Mouse (Mus musculus): ENCODE data around the gene Krt42.
"Not testable (repeated sequence)": the region's sequence is repeated elsewhere in the genome, so short reads cannot be mapped to it uniquely, and the experiment has no call there.

Gene Krt42

DNA sequence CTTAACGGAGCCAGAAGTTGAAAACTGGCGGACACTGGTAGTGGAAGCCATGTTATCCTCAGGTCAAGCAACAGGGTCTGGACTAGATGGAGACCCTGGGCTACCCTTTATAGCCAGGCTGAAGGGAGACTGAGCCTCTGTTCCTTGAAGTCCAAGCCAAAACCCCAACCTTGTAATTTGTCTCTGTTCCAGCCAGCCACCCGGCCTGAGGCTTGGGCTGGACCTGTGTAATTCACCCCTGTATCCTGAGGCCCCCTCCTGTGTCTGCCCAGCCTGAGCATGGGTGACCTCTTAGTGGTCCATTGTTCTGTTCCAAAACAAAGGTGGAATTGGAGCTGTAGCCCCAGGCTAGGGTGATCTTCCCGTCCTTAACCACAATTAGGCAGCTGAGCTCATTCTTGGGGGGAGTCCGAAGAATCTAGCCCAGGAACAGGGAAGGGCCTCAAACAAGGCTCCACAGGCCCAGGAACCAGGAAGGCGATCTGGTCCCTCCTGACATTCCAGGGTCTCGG lies at the start of gene Krt42:
Gene Krt42 (minus strand): TSS at position 51 of the 512 bp plus-strand sequence.
- no peak for DNase-seq (ENCODE audit: extremely low read depth, insufficient read length, low spot score)

DNA sequence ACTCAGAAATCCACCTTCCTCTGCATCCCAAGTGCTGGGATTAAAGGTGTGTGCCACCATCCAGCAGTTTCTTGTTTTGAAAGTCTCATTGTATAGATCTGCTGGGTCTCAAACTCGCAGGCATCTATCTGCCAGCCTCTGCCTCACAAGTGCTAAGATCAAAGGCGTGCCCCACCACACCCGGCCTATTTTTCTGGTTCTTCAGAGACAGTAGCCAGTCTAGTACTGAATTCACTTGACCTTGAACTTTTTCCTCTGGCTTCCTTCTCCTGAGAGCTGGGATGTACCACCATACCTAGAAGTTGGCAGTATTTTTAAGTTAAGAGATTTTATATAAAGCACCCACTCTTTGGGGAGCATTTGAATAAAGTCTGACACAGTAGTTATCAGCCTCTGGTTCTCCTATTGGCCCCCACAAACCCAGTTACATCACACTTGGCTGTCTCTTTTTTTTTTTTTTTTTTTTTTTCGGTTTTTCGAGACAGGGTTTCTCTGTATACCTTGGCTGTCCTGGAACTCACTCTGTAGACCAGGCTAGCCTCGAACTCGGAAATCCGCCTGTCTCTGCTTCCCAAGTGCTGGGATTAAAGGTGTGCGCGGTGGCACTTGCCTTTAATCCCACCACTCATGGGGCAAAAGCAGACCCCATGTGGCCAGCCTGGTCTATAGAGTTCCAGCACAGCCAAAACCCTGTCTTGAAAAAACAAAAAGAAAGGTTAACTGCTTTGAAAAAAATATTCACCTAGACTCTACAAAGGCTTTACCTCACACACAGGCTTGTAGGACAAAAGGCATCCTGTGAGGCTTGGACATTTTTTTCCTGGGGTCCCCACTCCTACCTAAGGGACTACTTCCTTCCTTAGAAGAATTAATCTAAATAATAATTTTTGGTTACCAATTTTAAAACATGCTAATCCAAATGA lies 49.1 kb upstream of the Krt42 start:
- DNase-seq (ENCODE audit: extremely low read depth, insufficient read length, low spot score), result no peak

DNA sequence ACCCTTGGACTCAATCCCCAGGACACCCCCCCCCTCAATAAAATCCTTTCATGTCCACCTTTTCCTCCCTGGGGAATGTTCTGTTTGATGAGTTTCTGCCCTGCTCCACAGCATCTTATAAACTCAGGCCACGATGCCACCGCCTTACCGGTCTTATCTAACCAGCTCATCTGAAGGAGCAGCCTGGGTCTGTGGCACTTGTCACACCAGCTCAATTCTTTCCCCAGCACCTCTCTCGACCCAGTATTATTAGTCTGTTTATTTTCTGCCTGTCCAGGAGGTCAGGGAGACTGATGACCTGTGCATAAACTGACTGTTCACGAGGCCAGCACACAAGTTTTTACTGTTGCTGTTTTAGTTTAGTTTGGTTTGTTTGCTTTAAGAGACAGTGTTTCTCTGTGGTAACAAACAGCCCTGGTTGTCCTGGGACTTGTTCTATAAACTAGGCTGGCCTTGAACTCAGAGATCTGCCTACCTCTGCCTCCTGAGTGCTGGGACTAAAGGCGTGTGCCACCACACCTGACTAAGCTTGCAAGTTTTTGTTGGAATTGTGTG lies 48.2 kb upstream of the Krt42 start:
- DNase-seq (ENCODE audit: extremely low read depth, insufficient read length, low spot score), result no peak

DNA sequence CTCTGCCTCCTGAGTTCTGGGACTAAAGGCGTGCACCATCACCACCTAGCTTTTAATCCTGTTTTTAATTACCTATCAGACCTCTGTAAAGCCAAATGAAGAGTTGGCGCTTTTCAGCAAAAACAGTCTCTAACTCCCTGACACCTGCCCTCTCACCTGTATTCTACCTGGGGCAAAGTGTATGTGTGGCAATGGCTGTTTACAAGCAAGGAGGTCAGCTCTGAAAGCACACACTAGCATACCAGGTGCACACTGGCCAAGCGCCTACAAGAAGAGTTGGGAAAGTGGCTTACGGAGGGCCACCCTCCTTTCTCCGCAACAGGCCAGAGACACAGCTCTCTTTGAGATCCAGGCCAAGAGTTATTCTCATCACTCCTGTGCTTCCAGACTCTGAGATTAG lies 45.8 kb upstream of the Krt42 start:
- DNase-seq (ENCODE audit: extremely low read depth, insufficient read length, low spot score), result no peak

DNA sequence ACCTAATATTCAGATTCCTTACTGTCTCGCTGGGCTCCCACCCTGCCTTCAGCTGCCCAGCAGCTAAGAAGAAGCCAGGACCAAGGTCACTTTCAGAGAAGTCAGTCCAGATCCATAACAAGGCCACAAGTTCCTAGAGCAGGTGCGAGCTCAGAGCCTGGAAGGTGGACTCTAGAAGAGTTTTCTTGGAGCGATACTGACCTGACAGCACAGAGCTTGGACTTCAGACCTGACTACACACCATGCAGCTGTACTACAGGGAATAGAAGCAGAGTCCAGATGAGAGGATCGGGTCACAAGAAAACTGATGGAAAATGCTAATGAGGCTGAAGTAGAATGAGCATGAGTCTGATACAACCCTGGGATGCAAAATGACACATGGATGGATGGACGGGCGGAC lies 43.8 kb upstream of the Krt42 start:
- no peak for DNase-seq (ENCODE audit: extremely low read depth, insufficient read length, low spot score)

DNA sequence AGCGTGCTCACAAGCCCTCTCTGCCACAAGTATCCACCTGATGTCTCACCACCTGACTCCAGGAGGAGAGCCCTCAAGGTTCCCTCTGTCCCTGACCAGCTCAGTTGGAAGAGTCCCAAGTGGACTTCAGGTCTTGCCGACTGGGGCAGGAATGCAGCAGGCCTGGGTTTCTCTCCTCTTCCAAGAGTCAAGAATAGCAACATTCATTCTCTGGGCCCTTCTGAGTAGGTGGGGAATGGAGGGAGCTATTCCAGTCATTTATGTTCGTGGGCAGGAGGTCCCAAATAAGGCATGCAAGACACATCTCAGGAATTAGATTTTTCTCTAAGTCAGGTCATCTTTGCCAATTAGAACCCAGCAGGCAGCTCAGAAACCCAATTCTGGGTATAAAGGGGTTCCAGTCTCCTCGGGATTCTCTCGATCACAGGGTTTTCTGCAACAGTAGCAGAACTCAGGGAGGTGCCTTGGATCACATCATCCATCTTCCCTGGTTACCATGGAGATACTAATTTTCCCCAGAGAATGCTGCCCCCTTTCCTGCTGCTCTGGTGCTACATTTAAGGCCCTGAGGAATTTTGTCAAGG lies 42.5 kb upstream of the Krt42 start:
- no peak for DNase-seq (ENCODE audit: extremely low read depth, insufficient read length, low spot score)

DNA sequence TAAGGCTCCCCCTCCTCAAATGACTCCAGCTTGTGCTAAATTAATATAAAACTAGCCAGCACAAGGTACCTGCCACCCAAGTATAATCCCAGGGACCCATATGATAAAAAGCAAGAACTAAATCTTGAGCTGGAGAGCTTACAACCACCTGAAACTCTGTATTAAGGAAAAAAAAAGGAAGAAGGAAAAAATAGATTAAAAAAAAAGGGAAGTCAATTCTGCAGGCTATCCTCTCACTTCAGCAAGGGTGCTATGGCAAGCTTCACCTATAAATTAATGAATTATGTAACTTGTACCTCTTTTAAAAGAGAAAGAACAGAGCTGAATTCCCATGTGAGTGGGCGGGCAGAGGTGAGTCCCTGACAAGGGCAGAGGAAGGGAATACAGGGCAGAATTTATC lies 42.0 kb upstream of the Krt42 start:
- no peak for DNase-seq (ENCODE audit: extremely low read depth, insufficient read length, low spot score)

DNA sequence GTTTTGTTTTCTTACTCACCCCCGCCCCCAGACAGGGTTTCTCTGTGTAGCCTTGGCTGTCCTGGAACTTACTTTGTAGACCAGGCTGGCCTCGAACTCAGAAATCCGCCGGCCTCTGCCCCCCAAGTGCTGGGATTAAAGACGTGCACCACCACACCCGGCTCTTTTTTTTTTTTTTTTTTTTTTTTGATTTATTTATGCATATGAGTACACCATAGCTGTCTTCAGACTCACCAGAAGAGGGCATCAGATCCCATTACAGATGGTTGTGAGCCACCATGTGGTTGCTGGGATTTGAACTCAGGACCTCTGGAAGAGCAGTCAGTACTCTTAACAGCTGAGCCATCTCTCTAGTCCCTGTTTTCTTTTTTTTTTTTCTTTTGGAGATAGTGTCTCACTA lies 39.0 kb upstream of the Krt42 start:
- DNase-seq (ENCODE audit: extremely low read depth, insufficient read length, low spot score), result not testable (repeated sequence)

DNA sequence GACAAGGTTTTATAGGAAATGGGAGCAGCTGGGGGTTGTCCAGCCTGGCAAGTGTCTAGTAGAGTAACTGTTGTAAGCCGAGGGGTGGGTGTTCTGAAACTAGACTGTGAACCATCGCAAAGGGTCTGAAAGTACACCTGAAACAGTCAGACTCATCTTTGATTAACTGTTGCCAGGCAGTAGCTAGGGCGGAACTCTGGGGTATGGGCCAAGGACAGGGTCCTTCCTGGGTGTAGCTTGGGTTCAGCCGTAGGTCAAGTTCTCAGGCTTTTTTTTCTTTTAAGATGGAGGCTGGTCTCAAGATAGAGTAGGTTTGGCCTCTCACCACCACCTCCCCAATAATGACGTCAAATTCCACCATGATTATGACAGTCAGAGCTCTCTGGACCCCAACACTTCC lies 38.2 kb upstream of the Krt42 start:
- no peak for DNase-seq (ENCODE audit: extremely low read depth, insufficient read length, low spot score)

DNA sequence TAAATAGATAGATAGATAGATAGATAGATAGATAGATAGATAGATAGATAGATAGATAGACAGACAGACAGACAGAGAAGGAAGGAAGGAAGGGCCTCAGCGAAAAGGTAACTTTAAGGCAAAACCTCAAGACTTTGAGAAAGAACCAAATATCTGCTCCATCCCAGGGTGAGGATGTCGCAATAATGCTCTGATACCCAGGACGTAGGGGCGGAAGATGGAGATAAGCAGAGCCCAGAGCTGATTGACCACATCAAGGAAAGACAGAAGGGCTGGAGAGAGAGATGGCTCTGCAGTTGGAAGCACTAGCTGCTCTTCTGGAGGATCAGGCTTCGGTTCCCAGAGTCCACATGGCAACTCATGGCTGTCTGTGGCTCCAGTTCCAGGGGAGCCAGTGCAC lies 31.6 kb upstream of the Krt42 start:
- DNase-seq (ENCODE audit: extremely low read depth, insufficient read length, low spot score), result no peak

DNA sequence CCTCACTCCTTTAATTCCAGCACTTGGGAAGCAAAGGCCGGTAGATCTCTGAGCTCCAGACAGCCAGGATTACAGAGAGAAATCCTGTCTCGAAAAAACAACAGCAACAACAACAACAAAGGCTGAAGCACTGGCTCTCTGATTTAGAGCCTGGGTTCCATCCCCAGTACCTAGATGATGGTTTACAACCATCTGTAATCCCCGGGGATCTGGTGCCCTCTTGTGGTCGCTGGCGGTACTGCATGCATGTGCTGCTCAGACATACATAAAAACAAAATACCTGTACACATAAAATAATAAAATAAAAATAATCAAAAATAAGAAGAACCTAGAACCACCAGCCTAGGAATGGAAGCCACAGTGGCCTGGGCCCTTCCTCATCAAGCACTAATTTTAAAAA lies 30.6 kb upstream of the Krt42 start:
- DNase-seq (ENCODE audit: extremely low read depth, insufficient read length, low spot score), result no peak

DNA sequence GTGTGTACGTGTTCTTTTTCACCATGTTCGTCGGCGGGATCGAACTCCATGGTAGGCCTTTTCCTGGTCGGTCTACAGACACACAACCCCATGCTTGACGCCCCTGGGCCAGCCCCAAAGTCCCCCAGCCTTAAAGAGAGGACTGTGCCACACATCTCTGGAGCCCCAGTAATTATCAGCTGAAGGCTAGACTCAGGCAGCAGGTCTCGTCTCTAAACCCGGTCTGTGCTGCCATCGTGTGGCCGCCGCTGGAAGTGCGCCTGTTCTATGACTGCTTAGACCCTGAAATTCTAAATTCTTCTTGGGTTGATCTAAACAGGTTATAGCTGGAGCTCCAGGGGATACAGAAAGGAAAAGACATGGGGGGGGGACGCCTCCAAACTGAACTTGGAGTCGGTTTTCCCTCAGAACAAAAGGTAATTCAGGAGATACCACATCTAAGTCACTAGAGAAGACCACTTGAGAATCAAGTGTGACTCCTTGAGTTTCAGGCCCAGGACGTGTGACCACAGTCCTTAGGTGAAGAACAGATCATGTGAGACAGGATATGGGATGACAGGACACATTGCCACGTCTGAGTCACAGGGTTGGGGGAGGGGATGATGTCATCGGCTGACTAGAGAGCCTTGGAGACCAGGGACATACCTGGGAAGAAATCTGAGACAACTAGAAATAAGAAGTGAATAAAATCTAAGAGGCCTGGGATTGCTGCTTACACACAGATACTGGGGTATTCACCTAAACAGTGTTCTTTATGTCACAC lies 28.8 kb upstream of the Krt42 start:
- DNase-seq (ENCODE audit: extremely low read depth, insufficient read length, low spot score), result peak; percentile 71

DNA sequence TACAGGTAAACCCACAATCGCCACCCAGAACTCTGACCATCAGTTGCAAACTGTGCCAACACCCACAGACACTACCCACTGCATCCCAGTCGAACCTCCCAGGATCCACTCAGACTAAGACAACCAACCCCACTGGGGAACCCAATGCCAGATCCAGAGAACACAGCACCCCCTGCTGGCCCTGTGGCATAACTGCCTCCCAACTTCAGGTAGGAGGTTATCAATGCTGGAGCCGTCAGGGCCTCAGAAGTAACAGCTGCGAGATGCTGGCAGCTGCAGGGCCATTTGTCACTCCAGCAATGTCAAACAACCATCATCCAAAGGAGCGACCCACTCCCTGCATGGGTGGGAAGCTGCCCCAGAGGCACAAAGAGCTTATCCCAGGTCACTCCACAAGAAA lies 28.1 kb upstream of the Krt42 start:
- DNase-seq (ENCODE audit: extremely low read depth, insufficient read length, low spot score), result no peak

DNA sequence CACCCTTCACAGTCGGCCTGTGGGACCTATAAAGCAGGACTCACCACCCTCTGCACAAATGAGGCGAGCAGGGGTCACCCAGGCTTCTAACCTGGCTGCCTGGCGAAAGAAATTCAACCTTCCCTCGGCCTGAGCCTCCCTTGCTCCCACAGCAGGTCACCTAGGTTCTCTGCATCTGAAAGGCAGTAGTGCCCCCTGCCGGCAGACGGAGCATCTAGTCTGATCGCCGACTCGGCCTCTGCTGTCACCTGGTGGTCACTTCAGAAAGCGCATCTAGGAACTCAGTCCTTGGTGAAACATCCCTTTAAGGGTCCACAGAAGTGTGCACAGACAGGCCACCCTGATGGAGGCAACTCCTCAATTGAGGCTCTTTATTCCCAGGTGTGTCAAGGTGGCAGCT lies 25.6 kb upstream of the Krt42 start:
- DNase-seq (ENCODE audit: extremely low read depth, insufficient read length, low spot score), result peak; percentile 69

DNA sequence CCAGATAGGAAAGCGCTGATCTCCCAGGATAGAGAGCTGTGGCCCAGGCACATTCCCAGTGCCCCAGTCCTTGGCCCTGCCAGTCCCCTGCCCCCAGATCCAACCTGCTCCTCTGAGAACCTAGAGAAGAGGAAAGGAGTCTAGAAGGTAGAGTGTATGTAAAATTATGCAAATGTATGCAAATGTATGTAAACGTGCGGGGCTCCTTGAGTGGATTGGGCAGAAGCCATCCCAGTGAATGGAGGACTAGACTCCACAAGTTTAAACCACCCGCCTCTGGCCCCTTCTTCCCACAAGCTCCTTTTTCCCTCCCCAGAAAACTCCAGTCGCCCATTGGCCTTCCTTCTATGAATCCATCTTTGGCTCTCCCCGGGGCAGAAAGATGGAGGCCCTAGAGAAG lies 23.2 kb upstream of the Krt42 start:
- no peak for DNase-seq (ENCODE audit: extremely low read depth, insufficient read length, low spot score)

DNA sequence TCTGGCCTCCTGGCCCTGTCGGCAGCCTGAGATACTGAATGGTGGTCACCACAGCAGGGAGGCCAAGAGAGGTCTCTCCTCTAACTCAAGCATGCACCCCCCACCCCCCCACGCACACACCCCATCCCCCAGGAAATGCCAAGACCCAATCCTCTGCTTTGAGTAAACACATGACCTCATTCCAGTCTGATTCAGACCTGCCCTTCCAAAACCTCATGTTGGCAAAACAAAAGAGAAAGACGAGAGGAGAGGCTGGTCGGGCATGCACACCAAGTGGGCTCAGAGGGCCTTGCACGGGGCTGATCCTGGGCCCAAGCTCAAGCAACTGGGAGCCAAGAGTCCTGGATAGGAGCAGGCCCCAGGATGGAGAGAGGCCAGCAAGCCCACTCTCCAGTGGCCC lies 20.6 kb upstream of the Krt42 start:
- peak; percentile 81 for DNase-seq (ENCODE audit: extremely low read depth, insufficient read length, low spot score)

DNA sequence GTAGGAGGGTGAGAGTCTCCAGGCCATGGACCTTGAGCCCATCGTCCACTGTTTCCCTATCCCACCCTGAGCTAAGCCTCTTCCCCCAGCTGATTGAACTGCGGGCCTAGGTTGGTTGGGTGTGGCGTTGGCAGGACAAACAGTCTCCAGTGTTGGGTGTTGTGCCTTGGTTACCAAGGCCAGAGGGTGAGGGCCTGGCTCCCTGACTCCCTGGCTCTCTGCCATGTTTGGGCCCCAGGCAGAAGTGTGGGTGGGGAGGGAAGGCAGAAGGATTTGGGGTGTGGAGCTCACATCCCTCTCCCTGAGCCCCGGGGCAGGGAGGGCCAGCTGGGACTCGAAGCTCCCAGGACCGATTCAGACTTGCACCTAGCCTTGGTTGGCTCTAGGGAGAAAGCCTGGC lies 19.3 kb upstream of the Krt42 start:
- peak; percentile 83 for DNase-seq (ENCODE audit: extremely low read depth, insufficient read length, low spot score)

DNA sequence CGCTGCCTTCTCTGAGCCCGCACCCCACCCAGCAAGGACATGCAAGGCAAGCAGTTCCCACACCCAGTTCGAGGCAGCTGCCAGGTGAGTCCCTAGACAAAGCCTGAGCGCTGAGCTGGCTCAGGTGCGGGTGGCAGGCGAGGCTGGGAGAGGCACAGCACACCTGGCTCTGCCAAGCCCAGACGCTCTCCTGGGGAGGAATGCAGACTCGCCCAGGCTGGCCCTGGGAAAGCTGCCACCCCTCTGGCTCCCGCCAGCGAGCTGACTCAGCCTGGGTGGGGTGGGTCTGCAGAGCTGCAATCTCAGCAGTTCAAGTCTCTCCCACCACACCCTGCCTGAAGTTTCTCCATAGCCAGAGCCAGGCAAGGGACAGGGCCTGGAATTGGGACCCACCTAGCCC lies 17.4 kb upstream of the Krt42 start:
- peak; percentile 91 for DNase-seq (ENCODE audit: extremely low read depth, insufficient read length, low spot score)

DNA sequence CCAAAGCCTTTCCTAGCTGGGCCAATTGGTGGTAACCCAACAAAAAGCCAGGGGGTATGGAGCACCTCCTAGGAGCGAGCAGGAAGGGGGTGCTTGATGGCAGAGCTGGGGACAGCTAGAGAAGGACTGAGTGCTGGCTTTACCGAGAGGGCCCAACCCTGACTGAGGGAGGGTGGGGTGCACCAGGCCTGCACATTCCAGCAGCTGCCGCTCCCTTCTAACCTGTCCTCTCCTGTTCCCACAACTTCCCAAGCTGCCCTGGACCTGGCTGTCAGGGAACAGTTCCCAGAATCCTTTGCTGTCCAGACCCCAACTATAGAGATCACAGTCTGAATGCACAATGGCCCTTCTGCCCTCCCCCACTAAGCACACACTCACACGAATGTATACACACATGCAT lies 15.3 kb upstream of the Krt42 start:
- DNase-seq (ENCODE audit: extremely low read depth, insufficient read length, low spot score), result no peak

DNA sequence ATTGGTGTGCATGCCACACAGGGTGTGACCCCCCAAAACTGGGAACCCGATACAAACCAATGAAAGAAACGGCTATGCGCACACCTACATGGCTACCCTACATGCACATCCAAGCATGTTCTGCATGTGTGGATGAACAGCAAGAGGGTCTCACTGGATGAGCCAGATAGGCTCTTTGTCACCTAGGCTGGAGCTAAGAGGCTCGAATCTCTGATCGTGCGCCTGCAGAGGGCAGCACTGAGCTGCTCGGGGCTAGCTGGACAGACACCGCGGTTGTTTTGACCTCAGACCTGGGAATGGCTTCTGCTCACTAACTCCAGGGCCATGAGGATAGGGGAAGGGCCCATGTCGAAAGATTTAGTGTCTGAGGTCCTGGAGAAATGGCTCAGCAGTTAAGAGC lies 12.9 kb upstream of the Krt42 start:
- peak; percentile 51 for DNase-seq (ENCODE audit: extremely low read depth, insufficient read length, low spot score)
